Mouse (Mus musculus) liver, adult 2 months (tissue): ENCODE results near the gene Catip. TPM values are rescaled to one million over a fixed set of nuclear protein-coding genes. Genes with fewer than 3 reads are reported as not detected.
A peak's percentile ranks its signal among the peaks of the same experiment; 100 is the strongest.

ENCODE experiments used
- DNase-seq: peaks from one replicate; pipeline ENCODE4 v3.0.0-alpha.2; 2011; ENCODE audit warnings: low read depth, low spot score; ENCODE audit errors: extremely low read depth
- H3K27ac ChIP-seq: fragments of 200-500 bp; replicated peaks from 2 replicates; pipeline ENCODE4 v1.5.1; 2012; ENCODE audit warnings: low read depth, mild to moderate bottlenecking, control low read depth, inconsistent platforms, low read length; ENCODE audit not compliant: insufficient read depth
- H3K27me3 ChIP-seq: fragments of 200-500 bp; 2 replicates; pipeline ENCODE4 v1.6.1; 2012; ENCODE audit warnings: mild to moderate bottlenecking, moderate library complexity, low read length, inconsistent platforms; ENCODE audit not compliant: control insufficient read depth, insufficient read depth
- H3K36me3 ChIP-seq: fragments of 200-500 bp; 2 replicates; pipeline ENCODE4 v1.6.1; 2012; ENCODE audit warnings: low read length, inconsistent platforms; ENCODE audit not compliant: control insufficient read depth, insufficient read depth
- H3K4me1 ChIP-seq: fragments of 200-500 bp; 2 replicates; pipeline ENCODE4 v1.6.1; 2011; ENCODE audit warnings: low read length; ENCODE audit not compliant: control insufficient read depth, insufficient read depth
- H3K4me3 ChIP-seq: fragments of 200-500 bp; 2 replicates; pipeline ENCODE4 v1.5.1; 2011; ENCODE audit warnings: low read depth, mild to moderate bottlenecking, control low read depth, low read length, moderate library complexity; ENCODE audit not compliant: insufficient read depth
- H3K79me2 ChIP-seq: fragments of 200-500 bp; 2 replicates; pipeline ENCODE4 v1.6.1; 2012; ENCODE audit warnings: inconsistent platforms, mild to moderate bottlenecking, low read length, moderate library complexity; ENCODE audit not compliant: control insufficient read depth, insufficient read depth
- H3K9ac ChIP-seq: fragments of 200-500 bp; 2 replicates; pipeline ENCODE4 v1.6.1; 2012; ENCODE audit warnings: low read depth, mild to moderate bottlenecking, control low read depth, inconsistent platforms, low read length
- CTCF ChIP-seq: fragments of 200-500 bp; IDR thresholded peaks from 2 replicates; pipeline ENCODE4 v1.5.1; 2011; ENCODE audit warnings: low read depth, low read length, control low read depth
- POLR2A ChIP-seq: fragments of 200-500 bp; IDR thresholded peaks from 2 replicates; pipeline ENCODE4 v1.6.1; 2011; ENCODE audit warnings: low read length, control low read depth; ENCODE audit not compliant: insufficient read depth; ENCODE audit errors: extremely low read depth
- WGBS: fragments of 180-500 bp; shearing (Covaris S2); methylation state at CpG from one replicate; pipeline ENCODE4 v1.1.7; 2018; 5-methylcytosine and 5-hydroxymethylcytosine counted together
- polyA plus RNA-seq: library from polyadenylated mRNA; depleted of rRNA; stranded (reverse); fragments of >200 nt; gene quantifications from 2 replicates; pipeline ENCODE4 v1.2.3, GENCODE M21; 2012
- total RNA-seq: library from RNA; depleted of rRNA; stranded (reverse); fragments of >200 nt; gene quantifications from 2 replicates; pipeline ENCODE4 v1.2.3, GENCODE M21; 2014

Gene Catip
- total and polyA plus RNA-seq, 2 experiments: 0.09 TPM

DNA sequence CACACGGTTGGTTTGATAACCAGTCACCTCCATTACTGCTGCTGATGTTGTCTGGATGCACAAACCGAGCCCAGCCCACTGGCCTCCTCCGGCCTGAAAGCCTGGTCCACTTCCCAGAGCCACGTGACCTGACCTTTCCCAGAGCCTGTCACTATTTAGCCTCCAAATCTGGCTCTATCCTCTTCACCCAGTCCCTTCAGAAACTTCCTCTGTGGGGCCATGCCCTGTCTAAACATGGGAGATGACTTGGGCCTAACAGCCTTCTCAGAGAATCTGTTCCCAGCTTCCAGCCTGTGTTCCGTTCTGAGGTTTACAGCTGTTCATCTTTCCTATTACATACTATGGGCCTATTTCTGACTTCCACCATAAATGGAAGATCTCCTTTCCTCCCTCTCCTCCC lies 1.5 kb downstream of the Catip start:
- no peaks in the 10 kb centered on the region for H3K27me3 ChIP-seq
- no peak for DNase-seq
- no peak overlapping the region for H3K4me3 ChIP-seq
- H3K79me2 ChIP-seq: no peaks in the 10 kb centered on the region
- no peaks in the 10 kb centered on the region for H3K4me1 ChIP-seq
- TF ChIP-seq CTCF: no peak
- no peak for TF ChIP-seq POLR2A
- WGBS: 65% methylated on average over 5 of the region's 5 CpGs
- H3K9ac ChIP-seq: no peak overlapping the region
- no peaks in the 10 kb centered on the region for H3K36me3 ChIP-seq
- H3K27ac ChIP-seq: no peak overlapping the region

DNA sequence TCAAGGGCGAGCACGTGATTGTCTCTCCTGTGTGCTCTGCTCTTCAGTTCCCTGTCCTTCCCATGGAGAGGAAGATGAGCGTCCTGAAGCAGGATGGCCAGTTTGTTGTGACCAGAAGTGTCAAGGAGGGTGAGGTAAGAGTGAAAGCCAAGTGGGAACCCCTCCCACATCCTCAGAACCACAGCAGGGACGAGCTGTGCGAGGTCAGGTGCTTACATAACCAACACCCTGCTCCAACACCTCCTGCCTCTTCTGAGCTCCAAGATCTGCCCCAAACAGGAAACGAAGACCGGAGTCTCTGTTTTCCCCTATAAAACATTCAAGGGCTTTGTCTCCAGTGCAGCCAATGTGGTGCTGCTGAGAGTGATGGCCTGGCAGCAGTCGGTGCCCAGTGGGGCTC lies 2.4 kb downstream of the Catip start:
- TF ChIP-seq CTCF: no peak
- TF ChIP-seq POLR2A: no peak
- no peak overlapping the region for H3K9ac ChIP-seq
- no peaks in the 10 kb centered on the region for H3K4me1 ChIP-seq
- 75% methylated on average over 8 of the region's 8 CpGs for WGBS
- H3K4me3 ChIP-seq: no peak overlapping the region
- no peaks in the 10 kb centered on the region for H3K36me3 ChIP-seq
- no peaks in the 10 kb centered on the region for H3K79me2 ChIP-seq
- H3K27me3 ChIP-seq: no peaks in the 10 kb centered on the region
- DNase-seq: no peak
- no peak overlapping the region for H3K27ac ChIP-seq

DNA sequence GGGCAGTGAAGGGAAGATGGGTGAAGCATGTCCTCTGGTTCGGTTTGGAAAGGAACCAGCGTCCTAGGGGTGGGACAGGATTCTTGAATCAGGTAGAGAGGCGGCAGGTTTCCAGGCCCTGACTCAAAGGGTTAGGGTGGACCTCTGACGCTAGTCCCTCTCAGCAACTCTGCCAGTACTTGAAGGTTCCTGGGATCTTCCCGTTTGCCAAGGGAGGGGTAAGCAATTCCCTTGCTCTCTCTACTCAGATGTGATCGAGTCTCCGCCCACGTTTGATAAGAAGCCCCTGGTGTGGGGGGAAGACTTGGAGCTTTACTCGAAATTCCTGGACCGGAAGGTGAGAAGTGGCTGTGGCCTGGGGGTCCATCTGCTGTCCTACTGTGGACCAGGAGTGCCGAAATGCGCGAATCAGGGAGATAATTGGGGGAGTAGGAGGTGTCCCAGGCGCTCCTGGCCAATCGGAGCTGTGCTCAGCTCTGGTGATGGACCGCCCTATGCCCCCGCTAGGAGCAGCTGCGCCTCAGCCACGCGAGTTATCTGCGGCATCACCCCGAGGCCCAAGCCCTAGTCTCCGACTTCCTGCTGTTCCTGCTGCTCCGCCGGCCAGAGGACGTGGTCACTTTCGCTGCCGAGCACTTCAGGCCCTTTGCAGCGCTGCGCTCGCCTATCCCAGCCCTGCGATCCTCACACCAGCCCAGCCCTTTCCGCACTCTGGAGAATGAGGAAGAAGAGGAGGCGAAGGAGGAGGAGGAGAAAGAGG lies 6.2 kb downstream of the Catip start:
- Histone ChIP-seq H3K9ac (peak overlapping the region; percentile 22; the same call in 1 of the 2 replicates), H3K27ac (no peak overlapping the region), H3K4me1 (no peaks in the 10 kb centered on the region), H3K27me3 (no peaks in the 10 kb centered on the region), H3K36me3 (no peaks in the 10 kb centered on the region), H3K4me3 (peak overlapping the region; percentile 37; the same call in 1 of the 2 replicates), H3K79me2 (no peaks in the 10 kb centered on the region)
- WGBS: 26% methylated on average over 34 of the region's 34 CpGs
- DNase-seq: no peak
- TF ChIP-seq POLR2A (no peak), CTCF (0 out of 2 replicates have a peak, but pooled peaks have one; percentile 5)

DNA sequence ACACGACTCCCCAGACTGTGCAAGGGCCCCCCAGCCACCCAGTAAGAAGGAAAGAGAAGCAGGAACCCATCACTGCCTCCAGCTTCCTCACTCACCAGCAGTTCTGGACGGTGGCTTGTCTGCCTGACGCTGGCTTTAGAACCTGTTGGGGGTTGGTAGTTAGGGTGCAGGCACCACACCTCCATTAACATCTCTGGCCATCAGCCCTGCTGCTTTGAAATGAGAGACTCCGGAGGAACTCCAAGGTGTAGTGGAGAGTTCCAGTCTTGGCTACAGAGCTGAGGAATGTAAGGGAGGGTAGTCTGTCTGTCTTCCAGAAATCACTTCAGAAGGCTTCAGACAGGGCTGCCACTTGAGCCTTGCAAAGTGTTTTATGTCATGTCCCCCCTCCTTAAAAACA lies 8.1 kb downstream of the Catip start:
- TF ChIP-seq POLR2A (no peak), CTCF (no peak)
- Histone ChIP-seq H3K9ac (no peak overlapping the region), H3K4me3 (no peak overlapping the region), H3K36me3 (no peaks in the 10 kb centered on the region), H3K4me1 (no peaks in the 10 kb centered on the region), H3K79me2 (no peaks in the 10 kb centered on the region), H3K27me3 (no peaks in the 10 kb centered on the region), H3K27ac (no peak overlapping the region)
- WGBS: 79% methylated on average over 4 of the region's 4 CpGs
- no peak for DNase-seq

DNA sequence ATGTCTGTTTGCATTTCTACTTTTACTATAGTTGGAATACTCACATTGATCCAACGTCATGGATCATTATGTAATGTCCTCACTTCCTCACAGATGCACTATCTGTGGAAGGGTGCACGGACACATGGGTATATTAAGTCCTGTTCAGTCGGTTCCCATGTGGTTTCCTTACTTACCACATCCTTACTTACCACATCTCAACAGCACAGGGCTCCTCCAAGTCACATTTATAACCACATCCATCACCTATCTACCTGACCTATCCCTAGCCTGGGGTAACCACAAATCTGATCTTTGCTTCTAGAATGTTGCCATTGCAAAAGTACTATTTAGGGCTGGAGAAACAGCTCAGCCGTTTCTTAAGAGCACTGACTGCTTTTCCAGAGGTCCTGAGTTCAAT lies 11.5 kb downstream of the Catip start:
- TF ChIP-seq POLR2A (no peak), CTCF (no peak)
- Histone ChIP-seq H3K27ac (no peak overlapping the region), H3K36me3 (no peaks in the 10 kb centered on the region), H3K4me1 (no peaks in the 10 kb centered on the region), H3K4me3 (no peak overlapping the region), H3K9ac (no peak overlapping the region), H3K79me2 (no peaks in the 10 kb centered on the region), H3K27me3 (no peaks in the 10 kb centered on the region)
- DNase-seq: no peak
- WGBS: 66% methylated on average over 4 of the region's 4 CpGs

DNA sequence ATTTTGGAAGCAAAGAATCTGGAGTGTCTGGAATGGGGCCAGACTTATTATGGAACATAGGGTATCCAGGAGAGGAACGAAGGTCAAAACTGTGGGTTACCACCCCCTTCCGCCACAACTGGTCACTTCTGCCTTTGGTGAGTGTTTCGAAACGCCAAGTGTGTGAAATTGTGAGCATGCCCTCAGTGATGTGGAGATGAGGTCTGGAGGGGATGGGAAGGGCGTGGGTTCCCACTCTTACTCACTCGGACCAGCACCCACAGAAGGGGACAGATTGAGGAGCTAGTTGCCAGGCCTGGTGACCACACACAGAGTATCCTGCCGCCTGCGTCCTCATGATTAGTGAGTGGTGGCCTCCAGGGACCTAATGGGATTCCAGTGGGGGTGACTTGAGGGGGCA lies 13.1 kb downstream of the Catip start, which contains the start of gene Slc11a1:
TSS of gene Slc11a1 (plus strand) at position 216 of the 400 bp plus-strand sequence.
- 68% methylated on average over 8 of the region's 8 CpGs for WGBS
- Histone ChIP-seq H3K79me2 (no peaks in the 10 kb centered on the region), H3K36me3 (no peaks in the 10 kb centered on the region), H3K4me1 (peaks cover 11% of the 10 kb centered on the region), H3K27me3 (no peaks in the 10 kb centered on the region), H3K27ac (peak within 1 kb of the TSS; percentile 60), H3K4me3 (peak within 1 kb of the TSS; percentile 51), H3K9ac (peak within 1 kb of the TSS; percentile 40)
- no peak for TF ChIP-seq CTCF
- TF ChIP-seq POLR2A: no peak
- DNase-seq: peak; percentile 36
